Mouse (Mus musculus) urinary bladder, adult 2 months (tissue): Measurements from ENCODE around the gene Tlk2. TPM values are rescaled to one million over a fixed set of nuclear protein-coding genes. Genes with fewer than 3 reads are reported as not detected.
"Not testable (repeated sequence)": the region's sequence is repeated elsewhere in the genome, so short reads cannot be mapped to it uniquely, and the experiment has no call there.

Experiments used
- DNase-seq: peaks from one replicate; pipeline ENCODE4 v3.0.0; 2022; ENCODE audit warnings: low spot score
- polyA plus RNA-seq: library from polyadenylated mRNA; depleted of rRNA; stranded (reverse); fragments of >200 nt; gene quantifications from 2 replicates; pipeline ENCODE4 v1.2.3, GENCODE M21; 2012; rRNA removed

Tlk2 gene
- polyA plus RNA-seq = 37.9 and 39.6 TPM in 2 replicates

DNA sequence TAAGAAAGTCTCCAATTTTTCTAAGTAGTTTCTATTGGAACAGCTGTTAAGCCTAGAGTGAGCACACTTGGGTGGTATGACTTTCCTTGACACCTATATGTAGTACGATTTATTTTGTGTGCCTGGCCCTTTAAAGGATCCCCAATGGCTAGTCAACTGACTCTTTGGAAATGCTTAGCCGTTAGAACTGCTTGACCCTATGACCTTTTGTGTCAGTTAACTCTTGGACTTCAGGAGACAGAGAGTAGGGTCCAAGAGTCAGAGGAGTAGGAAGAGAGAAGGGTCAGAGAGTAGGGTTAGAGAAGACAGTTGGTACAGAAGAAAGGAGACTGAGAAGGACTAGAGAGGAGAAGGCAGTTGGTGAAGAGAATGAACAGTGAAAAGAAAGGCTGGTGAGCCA, at the start of gene Tlk2:
Gene Tlk2 (plus strand): TSS at position 292 of the 400 bp plus-strand sequence.
- no peak for DNase-seq

DNA sequence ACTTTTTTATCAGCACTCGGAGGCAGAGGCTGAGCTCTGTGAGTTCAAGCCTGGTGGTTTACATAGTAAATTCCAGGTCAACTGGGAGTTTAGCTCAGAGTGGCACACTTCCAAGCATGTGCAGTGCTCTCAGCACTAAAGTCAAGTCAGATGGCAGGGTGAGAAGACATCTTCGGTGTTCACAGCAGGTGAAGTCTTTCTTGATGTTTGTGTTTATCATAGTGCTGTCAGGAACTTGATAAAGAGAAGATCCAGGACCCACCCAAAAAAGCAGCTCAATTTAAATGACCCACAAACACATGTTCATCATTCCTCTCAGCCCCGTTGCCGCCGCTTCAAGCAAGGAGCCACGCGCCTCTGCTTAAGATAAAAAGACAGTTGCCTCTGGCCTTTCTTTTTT, 42.9 kb upstream of the Tlk2 start:
- no peak for DNase-seq

DNA sequence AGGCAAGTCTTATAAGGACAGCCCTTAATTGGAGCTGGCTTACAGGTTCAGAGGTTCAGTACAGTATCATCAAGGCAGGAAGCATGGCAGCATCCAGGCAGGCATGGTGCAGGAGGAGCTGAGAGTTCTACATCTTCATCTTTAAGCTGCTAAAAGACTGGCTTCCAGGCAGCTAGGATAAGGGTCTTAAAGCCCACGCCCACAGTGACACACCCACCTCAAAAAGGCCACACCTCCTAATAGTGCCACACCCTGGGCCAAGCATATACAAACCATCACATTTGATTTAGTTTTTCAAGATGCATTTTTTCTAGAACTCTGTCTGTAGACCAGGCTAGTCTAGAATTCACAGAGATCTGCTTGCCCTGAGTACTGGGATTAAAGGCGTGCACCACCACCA, 41.4 kb upstream of the Tlk2 start:
- not testable (repeated sequence) for DNase-seq

DNA sequence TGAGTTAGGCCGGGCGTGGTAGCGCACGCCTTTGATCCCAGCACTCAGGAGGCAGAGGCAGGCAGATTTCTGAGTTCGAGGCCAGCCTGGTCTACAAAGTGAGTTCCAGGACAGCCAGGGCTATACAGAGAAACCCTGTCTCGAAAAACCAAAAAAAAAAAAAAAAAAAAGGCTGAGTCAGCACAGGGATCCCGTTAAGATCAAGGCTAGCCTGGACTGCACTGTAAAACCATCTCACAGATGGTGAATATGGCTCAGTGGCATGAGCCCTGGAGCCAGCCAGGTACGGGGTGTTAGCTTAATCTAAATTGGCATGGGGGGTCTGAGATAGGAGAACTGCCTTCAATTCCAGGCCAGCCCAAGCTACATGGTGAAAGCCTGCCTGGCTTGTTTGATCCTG, 38.1 kb upstream of the Tlk2 start:
- DNase-seq = not testable (repeated sequence)

DNA sequence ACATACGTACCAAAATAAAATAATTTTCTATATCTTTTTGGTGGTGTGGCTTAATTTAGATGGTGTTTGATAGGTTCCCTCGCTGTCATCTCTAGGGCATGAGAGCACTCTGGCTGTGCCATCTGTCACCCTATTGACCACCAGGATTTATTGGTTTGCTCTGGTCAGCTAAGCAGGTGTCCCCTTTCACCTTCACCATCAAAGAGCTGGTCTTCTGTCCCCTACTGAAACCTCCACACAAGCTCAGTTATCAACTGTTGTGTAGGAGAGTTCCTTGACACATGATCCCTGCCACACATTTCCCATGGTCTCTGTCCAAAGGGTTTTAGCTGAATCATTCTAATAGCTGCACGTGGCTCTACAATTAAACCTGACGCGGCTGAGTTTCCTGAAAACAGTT, 37.5 kb upstream of the Tlk2 start:
- no peak for DNase-seq

DNA sequence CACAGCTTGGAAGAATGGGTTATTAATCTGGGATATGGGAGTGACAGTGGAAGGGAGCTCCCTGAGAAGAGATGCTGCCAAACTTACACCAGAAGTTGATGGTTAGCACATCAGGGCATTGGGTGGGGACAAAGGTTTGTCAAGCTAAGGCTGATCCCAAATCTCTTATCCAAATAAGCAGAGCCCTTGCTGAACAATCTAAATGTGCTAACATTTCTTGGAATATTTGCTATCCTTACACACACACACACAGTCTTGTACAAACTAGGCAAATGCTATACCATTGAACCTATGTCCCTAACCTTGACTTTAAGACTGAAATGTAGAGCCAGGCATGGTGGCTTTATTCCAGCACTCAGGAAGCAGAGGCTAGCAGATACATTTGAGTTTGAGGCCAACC, 35.0 kb upstream of the Tlk2 start:
- DNase-seq = no peak

DNA sequence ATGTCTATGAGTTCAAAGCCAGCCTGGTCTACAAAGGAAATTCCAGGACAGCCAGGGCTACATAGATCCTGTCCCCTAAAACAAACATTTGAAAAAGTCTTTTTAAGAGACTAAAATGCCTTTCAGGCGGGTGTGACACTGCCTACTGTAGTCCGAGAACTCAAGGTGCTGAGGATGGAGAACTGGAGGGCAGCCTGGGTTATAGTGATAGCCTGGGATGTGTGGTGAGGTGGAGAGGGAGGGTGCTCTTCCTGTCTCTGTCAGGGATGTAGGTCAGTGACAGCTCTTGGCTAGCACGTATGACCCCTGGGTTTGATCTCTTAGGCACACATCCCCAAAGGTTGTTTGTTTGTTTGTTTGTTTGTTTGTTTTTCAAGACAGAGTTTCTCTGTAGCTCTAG, 34.5 kb upstream of the Tlk2 start:
- no peak for DNase-seq

DNA sequence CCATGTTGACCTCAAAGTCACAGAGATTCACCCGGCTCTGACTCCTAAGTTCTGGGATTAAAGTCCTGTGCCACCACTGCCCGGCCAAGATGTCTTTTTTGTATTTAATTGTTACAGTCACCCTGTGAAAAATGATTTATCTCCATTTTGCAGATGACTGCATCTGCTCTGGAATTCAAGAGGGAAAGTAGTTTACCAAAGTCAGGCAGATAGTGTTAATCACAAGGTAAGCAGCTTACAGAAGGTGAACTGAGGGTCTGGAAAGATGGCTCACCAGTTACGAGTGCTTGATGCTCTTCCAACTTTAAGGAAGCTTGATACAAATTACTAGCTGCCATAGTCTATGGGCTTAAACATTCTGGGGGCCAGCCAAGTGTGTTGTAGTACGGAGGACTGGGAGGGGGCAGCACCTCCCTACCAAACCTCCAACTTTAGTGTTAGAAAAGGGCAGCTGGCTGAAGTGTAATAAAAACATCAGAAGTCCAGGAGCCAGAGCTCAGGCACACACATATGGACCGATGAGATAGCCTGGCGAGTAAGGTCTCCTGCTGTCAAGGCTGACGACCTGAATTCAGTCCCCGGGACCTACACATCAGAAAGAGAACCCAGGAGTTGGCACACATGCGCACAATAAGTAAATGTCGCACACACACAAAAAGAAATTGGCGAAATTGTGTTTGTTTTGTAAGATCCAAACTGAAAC, 33.9 kb upstream of the Tlk2 start:
- DNase-seq = no peak

DNA sequence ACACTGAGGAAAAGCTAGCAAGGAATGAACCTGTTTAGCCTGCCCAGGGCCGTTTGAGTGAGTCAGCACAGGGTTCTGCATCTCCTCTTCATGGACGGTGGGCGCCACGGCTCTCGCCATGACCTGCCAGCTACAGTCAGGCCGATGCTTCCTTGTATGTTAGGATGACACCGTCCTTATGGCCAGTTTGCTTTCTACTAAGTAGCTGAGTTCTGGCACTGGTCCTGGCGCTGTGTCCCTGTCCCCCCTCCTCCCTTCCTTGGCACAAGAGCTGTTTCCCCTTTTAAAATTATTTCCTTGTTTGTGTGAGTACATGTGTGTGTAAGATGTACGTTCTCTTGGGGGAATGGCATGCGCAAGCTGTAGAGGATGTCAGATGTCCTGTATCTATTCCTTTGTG, 33.4 kb upstream of the Tlk2 start:
- DNase-seq = no peak

DNA sequence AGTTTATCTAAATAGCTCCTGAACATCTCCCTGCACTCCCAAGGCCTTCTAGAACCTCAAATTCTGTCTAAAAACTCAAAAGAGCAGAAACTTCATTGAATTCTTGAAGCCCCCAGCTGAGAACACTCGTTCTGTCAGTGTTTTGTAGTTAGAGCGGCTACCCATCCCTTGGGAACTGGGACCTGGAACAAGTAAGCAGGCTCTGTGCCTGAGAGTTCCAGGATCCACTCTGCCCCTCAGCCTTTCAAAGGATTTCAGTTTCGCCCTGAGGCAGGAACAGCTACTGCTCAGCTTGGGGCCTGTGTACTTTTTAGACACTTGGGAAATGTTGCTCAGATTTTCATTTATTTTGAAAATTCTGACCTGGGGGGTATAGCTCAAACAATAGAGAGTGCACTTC, 32.0 kb upstream of the Tlk2 start, which contains the start of gene Gm10842:
Gene Gm10842 (plus strand): TSS at position 301 of the 400 bp plus-strand sequence.
- no peak for DNase-seq

DNA sequence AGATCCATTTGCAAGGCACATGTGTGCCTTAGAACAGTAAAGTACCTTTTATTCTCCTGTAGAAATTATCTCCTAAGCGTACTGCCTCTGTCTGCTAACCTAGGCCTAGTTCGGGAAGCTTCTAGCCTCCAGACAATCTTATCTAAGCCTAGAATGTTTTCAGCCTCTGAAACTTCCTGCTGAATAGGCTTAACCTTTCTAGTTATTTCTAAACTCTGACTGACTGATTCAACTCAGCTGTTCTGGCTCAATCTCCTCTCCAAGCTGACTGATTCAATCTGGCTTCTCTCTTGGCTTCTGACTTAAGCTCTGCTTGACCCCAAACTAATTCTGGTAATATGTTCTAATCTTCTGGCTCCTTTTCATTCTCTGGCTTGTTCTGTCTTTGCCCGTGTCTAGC, 29.3 kb upstream of the Tlk2 start:
- DNase-seq = no peak

DNA sequence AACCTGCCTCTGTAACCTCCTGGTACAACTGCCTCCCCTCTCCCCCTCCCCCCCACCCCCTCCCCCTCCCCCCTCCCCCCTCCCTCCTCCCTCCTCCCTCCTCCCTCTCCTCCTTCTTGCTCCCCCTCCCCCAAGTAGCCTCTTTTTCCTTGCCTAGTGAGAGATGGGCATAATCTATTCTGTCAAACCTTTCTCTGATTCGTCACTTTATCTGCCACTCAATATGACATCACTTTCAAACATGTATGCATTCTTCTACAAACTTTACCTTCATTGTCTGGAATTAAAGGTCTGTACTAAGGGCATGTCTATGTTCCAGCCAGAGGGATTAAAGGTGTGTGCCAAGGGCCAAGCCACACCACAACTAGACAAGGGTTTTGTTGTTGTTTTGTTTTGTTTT, 28.8 kb upstream of the Tlk2 start:
- DNase-seq = no peak

DNA sequence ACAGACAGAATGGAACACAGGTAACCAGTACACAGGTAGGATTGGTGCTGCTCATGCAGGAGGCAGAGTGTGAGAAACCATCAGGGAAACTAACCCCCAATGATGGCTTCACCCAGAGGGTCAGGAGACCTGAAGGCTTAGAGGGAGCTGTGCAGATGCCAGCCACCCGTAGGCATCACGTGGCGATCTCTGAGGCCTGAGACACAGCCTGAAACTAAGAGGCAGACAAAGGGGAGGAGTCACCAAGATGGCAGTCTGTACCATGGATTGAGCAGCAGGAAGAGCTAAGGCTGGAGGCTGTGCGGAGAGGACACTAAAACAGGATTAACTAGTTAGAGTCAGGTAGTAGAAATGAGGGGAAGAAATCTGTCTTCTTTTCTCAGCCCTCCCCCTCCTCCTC, 27.9 kb upstream of the Tlk2 start:
- DNase-seq = no peak

DNA sequence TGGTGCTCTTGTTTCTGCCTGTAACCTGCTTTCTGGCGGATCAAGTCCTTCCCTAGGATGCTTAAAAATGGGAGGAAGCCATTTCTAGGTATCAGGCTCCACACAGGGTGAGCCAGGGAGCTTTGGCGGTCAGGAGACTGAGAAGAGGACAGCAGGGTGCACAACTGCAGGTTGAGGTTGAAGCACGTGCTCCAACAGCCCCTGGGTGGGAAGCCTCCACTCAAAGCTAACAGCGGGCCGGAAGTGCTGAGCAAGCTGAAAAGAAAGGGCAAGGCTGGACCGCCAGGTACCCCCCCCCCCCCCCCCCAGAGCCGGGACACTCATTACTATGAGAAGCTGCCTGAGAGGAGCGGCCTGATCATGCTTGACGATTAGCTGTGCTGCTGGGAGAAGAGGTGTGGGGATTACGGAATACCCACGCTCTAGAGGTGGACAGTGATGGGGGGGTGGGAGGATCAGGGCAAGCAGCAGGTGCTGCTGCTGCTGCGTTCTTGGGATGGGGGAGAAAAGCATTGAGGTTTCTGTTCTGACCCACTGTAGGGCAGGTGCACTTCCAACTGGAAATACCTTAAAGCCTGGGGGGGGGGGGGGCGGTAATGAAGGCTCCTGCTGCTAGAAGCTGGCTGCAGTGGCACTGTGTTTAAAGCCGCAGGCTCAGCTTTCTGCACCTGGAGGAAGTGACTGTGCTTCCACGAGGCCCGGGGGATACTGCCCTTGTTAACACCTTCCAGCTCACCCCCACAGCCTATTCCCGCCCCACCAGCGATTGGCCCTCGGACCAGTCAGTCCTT, 27.2 kb upstream of the Tlk2 start:
- DNase-seq = no peak

DNA sequence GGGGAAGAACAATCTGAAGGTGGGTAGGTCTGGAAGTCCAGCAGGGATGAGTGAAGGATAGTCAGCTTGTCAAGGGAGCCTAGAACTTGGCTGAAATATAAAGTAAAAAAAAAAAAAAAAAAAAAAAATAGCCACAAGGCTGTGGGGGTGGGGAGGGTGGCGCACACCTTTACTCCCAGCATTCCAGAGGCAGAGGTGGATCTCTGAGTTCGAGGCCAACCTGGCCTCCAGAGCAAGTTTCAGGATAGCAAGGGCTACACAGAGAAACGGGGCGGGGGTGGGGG, 26.6 kb upstream of the Tlk2 start:
- no peak for DNase-seq

DNA sequence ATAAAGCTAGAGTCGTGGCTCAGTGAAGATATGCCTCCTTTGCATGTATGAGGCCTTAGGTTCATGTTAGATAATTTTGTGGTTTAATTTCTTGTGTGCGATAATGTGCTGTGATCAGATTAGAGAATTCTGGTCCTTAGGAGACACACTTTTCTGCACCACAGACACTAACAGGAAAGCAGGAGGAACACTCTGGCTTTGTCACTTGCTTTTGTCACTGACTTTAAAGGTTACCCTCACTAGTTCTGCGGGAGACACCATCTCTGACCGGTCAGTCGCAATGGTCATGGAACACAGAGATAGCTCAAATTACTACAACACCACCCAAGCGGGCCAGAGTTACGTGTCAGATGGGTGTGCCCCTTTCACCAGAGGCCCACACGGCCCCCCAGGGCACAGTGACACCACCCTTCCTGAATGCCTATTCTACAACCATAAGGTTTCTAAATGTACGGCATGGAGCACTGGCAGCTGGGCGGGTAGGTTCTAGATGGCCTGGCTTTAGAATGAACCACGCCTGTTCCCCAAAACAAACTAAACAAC, 26.2 kb upstream of the Tlk2 start:
- no peak for DNase-seq

DNA sequence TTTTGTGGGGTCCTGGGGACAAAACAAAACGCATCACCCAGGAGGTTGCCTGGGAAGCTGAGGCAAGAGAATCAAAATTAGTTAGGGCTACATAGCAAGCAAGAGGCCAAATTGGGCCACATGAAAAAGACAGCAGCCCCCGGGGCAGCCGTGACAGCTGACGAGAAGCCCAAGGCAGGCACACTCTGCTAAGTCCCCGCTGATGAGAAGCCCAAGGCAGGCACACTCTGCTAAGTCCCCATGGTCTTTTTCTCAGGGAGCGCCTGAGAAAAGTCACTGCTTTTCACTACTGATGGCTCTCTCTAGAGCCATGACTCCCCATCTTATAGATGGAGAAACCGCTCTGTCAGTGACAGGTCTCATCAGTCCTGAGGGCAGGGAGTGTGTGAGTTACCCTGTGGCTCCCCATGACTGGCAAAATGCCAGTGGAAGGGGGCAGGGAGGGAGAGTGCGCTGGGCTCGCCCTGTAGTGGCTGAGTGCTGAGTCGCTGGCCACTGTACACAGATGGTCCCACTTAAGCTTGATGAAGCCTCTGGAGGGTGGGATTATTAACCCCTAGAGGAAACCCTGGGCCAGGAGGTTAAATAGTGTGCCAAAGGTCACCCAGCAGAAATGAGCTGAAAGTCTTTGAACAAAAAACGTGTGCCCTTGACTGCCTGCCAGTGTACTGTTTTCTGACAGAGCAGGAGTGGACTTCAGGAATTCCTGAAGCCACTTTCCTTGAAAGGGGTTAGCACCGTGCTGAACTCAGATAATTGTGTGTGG, 25.4 kb upstream of the Tlk2 start:
- DNase-seq = no peak

DNA sequence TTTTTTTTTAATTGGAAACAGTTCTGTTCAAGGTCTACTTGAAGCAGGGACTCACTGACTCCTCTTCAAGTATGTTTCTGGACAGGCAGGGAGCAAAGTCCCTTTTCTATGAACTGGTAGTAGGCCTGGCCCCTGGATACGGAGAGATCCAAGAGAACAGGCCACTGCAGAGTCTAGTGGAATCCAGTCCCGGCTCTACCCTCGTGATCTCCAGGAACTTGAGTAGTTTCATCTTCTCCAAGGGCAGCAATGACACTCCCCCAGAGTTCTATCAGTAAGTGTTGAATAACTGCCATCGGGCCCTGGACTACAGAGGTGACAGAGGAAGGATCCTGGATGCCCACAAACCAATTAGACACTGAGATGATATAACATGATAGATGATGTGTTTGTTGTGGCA, 22.7 kb upstream of the Tlk2 start:
- no peak for DNase-seq

DNA sequence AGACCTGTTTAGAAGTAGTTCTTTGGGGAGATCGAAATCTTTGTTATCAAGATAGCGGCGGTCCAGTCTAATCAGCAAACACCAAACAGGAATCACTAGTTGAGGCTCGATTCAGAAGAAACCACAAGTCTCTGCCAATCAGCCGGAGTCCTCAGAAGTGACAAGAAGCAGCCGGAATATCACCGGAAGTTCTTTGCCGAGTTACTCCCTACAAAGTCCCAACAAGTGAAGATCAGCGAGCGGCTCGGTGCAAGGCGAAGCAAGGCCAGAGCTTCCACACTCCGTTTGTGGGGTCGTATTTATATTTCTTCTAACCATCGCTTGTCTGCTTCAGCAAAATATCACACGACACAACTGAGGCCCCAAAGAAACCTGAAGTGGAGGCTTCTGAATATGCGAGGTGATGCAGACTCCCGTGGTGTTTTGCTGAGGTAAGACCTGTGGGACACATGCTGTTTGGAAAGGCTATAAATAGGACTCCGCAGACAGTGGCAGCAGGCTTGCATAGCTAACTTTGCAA, 21.8 kb upstream of the Tlk2 start:
- DNase-seq = no peak

DNA sequence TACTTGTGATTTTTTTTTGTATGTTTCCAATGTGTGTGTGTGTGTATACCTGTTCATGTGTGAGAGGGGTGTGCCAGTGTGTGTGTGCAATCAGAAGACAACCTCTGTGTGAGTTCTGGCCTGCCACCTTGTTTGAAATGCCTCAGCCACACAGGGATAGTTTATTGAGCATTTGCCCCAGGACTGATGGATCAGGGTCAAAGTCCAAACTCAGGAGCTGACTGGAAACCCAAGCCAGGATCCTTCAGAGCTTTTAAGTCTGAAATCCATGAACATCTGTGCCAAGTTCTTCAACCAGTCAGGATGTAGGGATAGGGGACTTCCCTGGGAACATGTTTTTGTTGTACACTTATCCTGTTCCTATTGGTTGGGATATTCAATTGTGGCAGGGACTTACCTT, 20.6 kb upstream of the Tlk2 start:
- DNase-seq = no peak

DNA sequence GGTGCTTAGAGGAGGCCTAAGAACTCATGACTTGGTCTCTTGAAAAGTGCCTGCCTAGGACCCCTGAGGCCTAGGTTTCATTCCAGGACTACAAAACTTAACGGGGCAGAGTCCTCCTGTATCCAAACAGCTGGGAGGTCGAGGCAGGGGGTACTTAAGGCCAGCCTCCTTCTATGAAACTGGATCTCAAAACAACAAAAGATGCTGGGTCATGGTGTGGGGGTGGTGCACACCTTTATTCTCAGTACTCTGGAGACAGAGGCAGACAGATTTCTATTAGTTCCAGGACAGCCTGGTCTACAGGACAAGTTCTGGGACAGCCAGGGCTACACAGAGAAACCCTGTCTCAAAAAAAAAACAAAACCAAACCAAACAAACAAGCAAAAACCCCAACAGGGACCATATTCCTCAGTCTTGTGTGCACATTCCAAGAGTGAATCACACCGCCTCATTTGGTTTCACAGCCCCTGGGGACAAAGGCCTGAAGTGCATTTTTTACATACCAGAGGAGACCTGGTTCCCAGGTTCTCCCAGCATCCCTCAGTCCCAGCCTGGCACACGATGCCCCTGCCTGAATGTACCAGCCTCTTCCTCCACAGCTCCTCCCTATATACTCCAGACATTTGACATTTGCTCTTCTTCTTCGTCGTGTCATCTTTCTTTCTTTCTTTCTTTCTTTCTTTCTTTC, 18.8 kb upstream of the Tlk2 start:
- no peak for DNase-seq

DNA sequence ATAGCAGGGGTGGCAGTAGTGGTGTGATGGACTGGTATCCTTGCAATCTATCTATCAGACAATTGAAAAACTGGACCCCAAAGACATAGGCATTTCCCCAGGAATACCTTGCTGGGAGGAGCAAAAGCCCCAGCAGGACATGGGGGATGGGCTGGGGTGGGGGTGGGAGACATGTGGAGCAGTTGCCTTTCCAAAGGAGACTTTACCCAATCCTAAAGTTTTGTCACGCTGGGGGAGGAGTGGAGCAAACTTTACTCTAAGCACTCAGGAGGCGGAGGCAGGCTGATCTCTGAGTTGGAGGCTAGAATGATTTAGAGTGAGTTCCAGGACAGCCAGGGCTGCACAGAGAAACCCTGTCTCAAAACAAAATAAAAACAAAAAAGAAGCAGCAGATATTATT, 17.2 kb upstream of the Tlk2 start:
- DNase-seq = no peak
